Mouse (Mus musculus): ENCODE measurements at regions not wholly inside any gene's neighbourhood (a gene's known extent, or its start where the extent isn't known, plus 50 kb on each side); places are given as distances from the start of the nearest gene placed in this dataset.

DNA sequence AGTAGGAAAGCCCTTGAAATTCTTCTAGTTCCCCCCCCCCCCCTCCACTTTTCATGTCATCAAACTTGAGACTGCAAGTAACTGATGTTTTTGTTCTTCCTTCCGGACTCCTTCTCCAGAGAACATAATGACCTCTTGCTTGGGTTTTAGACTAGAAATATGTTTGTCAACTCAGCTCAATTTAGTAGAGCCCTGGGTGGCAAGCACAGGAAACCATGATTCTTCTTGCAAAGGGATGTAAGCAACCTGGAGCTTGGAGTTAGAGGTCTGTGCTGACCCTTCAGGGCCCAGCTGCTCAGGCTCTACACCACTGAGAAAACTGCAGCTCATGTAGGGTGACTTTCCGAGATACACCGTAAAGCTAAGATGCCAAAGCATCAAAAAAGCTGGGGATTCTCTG lies 127.2 kb upstream of the Meis1 start:
- DNase-seq (ENCODE audit: low spot score in 2 of 2) = no peak

DNA sequence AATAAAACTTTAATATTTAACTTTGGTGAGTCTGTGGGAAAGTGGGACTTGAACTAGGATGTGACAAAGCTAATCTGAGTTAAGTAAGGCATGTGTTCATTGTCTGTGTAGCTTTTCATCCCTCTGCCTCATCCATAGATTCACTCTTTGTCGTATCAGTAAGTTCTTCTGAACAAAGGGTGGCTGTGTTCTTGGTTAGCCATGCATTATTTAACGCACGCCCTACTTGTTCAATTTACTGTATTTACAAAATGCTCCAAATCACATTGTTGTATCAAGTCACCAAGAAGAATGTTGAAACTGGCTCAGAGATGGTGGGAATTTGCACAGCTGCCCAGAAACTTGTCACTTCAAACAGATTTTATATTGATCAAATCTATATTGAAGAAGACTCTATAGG lies 132.2 kb upstream of the Meis1 start:
- DNase-seq (ENCODE audit: low spot score in 2 of 2) = no peak

DNA sequence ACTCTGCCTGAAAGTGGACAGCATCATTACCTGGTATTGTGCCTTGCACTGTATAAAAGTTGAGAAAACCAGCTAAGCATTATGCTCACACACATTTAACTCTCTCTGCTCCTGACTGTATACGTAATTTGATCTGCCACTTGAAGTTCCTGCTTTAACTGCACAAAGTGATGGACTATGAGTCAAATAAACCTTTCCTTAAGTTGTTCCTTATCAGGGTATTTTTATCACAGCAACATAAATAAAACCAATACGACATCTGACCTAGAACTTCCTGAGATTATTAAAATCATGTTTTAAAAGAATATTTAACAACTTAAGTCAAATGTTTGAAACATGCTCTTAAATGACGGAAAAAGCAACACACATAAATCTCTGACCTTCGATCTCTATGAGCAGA lies 134.9 kb upstream of the Meis1 start:
- DNase-seq (ENCODE audit: low spot score in 2 of 2) = no peak

DNA sequence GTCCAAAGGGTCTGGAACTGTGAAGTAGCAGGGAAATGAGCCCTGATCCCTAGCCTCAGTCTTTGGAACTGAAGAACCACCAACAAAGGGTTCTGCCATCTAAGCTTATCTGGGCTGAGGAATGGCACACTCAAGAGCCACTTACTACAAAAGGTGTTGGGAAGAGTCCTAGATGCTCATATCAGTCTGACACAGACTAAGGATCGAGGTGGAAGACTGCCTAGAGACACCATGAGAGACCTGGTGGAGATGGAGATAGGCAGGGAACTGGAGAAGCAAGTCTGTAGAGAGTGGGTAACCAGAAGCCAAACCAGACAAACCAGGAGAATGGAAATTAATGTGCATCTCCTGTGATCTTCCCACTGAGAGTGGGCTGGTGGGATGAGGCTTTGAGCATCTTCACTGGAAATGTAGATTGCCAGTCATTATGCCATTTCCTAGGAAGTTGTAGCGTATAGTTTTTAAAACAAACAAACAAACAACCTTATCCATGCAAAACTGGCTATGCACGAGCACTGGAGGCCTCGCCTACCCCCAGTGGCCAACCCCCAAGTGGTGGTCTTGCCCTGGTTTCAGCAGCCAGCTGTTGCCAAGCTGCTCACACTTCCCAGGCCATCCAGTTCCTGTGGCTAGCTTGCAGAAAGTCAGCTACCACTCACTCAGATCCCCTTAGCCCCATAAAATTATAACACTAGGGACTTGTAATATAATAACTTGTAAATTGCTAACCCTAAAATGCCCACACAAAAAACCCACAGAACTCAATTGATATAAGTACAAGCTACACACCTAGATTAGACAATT lies 136.2 kb upstream of the Meis1 start:
- DNase-seq (ENCODE audit: low spot score in 2 of 2) = no peak

DNA sequence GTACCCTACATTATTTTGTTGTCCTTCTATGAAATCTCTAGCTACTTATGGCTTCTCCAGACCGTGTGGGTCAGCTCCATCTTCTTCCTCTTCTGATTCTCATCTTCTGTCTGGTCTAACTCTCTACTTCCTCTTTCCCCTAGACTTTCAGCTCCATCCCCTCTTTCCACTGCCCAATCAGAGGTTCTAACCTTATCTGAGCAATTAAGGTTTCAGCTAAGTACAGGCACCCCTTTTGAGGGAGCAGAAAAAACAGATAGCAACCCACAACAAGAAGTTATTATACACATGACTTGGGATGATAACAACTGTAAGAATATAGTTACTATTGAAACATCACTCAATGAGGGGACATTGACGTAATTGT lies 136.8 kb upstream of the Meis1 start:
- DNase-seq (ENCODE audit: low spot score in 2 of 2) = no peak

DNA sequence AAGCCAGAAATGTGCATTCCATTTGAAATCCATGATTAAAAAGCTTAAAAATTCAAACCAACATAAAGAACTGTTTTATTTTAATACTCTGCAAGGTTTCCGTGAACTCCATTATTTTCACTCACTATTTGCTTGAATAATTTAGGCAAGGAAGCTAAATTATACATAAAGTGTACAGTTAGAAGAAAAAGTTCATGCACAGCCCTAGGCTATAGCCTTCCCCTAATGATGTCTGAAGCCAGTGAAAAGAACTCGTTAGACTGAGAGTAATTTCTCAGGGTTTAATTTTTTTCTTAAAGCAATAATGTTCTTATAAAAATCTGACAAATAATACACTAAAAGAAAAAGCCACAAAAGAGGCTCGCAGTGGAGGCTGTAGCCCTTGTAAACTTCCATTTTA lies 141.4 kb upstream of the Meis1 start:
- no peak for DNase-seq (ENCODE audit: low spot score in 2 of 2)

DNA sequence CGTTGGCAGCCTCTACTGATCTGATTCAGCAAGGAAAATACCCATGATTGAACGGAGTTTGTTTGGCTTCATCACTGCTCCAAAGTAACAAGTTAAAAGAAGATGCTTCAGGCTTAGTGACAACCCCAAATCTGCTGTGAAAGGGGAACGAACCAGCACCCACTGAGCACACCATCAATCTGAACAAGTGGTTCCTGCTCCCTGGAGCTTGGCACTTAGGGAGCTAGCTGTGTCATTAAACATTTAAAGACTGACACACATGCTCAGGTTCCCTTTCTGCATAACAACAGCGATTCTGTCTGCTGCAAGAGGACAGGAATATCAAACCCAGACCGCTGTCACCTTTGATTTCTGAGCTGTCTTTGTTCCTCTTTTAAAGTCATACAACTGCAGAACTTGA lies 141.9 kb upstream of the Meis1 start:
- no peak for DNase-seq (ENCODE audit: low spot score in 2 of 2)

DNA sequence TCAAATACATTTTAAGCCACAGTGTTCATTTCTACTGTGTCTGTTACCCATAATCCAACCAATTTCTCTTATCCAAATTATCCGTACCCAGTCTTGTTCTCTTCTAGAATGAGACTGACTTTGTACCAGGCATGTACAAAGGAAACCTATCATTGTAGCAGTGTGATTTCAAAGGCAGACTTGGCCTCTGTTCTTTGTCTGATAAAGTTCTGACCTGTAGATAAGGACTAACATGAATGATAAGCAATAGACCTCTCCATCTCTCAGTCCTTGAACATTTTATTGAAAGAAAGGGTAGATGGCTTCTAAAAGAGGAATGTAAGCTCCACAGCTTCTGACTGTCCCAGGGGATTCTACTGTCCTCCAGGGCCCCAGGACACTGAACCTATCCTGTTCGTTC lies 152.2 kb upstream of the Meis1 start:
- DNase-seq (ENCODE audit: low spot score in 2 of 2) = no peak

DNA sequence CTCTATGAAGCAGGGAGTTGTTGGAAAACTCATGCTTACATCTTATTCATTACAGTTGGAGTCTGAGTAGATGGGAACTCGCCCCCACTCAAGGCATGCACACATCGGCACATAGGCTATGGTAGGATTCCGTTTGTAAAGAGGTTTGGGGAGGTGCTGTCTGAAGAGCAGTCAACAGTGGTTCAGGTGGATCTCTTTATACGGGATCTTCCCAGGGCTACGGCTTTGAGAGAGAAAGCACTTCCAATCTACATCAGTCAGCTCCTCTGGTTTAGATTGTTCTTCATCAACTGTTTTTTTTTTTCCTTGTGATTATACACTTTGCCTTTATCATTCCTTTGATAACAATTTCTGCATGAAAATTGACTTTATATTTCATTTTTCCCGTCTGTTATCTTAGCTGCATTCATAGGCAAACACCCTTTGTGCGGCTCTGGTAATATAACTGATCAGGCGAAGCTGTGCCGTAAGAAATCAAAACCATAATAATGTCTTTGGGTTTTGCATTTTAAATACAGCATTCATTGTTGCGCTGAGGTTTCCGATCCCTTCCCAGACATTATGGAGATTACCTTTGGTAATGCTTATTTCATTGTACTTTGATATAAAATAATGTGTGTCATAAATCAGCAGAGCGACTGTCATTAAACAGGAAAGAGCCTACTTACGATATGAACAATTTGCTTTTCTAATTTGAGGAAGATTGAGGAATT lies 155.7 kb upstream of the Meis1 start:
- DNase-seq (ENCODE audit: low spot score in 2 of 2) = no peak

DNA sequence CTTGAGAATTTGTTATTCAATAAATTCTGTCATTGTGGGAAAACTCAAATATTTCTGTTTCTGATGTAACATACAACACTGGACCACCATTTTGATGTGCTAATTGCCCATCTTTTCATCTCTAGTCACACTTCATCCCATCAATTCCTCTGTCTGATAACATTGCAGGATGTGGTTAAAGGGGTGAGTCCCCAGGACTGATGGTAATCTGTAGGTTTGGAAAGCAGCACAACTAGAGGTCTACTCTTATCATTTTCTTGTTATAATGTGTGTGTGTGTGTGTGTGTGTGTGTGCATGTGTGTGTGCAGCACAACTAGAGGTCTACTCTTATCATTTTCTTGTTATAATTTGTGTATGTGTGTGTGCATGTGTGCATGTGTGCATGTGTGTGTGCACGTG lies 160.5 kb upstream of the Meis1 start:
- no peak for DNase-seq (ENCODE audit: low spot score in 2 of 2)

DNA sequence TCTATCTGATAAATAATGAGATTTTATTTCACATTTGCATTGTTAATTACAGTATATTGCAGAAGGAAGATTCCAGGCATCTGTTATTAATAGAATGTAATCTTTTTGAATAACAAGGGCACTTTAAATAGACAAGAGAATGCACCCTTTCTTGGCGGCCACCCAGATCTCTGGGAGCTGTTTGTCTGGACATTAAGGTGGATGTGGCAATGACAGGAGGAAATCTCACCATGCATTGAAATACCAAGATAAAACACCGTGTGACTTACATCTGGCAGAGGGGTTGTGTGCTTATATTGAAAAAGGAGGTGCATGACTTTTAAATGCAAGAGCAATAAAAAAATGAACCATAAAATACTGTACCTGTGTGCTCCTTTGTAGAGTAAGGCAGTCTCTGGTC lies 171.0 kb upstream of the Meis1 start:
- DNase-seq (ENCODE audit: low spot score in 2 of 2) = no peak

DNA sequence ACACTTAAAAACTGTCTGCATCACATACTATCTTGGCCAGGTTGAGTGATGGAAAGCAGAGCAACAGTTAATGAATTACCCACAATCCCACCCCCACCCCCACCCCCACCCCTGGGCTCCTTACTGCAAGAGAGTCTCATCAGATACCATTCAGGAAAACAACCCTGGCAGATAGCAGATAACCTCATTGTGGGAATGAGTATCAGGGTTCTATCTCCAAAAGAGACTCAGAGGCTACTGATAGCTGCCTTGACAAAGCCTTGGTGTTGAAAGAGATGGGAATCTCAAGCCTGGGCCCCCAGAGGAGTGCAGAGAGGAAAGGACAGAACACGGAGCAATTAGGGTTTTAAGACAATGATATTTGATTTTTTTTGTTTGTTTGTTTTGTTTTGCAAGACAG lies 175.7 kb upstream of the Meis1 start:
- no peak for DNase-seq (ENCODE audit: low spot score in 2 of 2)

DNA sequence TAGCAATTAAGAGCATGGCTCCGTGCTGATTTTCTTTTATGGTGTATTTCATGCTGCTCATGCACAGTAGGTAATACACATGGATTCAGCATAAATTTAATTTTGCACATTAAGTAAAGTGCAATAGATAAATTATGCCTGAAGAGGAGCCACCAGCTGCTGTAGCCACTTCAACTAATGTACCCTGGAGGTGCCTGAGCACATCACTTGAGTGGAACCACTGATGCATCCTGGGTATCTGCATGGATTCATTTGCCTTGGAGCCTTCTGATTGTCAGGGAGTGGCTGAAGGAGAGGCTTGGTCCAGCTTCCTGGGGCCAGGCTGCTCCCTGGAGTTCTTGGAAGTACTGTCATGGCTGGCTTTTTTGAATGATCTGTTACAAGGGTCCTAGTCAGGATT lies 179.0 kb upstream of the Meis1 start:
- no peak for DNase-seq (ENCODE audit: low spot score in 2 of 2)

DNA sequence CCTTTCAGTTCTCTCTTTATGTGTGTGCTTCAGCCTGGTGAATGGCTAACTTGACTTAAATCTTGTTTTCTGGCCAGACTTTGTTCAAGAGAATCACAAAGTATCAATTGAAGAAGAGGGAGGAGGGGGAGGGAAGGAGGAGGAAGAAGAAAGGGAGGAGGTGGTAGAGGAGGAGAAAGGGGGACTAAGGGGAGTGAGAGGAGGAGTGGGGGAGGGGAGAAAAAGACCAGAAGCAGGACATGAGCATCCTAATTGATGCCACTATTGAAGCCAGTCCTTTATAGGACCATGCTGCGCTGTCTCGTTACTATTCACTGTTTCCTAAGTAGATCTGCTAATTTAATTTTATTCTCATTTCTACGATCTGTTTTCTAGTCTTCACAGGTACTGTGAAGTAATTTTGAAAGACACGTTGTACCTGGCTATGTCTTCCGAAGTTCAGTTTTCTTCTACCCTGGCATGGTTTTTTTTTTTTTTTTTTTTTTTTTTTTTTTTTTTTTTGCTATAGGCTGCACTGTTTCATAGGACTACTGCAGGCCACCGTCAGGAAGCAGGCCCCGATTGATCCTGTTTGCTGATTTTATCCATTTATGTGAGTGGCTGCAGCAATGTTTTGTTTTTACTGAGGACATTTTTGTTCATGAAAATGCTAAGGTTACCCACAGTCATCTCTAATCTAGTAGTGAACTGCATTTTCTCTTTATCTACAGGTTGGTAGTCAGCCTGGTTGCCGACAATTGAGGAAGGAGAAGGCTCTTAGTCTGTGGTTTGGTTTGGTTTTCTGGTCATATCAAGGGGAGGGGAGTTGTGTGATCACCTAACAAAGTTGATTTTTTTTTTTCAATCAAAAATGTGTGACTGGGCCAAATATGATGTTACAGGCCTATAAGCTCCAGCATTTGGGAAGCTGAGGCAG lies 184.1 kb upstream of the Meis1 start:
- DNase-seq (ENCODE audit: low spot score in 2 of 2) = no peak

DNA sequence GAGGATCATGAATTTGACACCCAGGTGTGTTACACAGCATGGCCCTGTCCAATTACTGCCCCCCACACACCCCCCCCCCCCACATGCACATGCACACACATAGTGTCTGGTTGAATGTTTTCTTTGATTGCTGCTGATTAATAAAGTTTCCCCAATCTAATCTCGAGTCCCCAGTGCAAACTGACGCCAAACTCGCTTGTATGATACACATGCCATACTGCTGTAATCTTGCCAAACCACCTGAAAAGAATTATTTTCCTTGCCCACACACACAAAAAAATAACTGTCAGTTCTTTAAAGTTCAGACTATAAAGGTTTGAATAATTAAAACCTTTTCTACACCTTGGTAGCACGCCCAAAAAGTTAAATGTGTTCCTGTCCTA lies 184.7 kb upstream of the Meis1 start:
- no peak for DNase-seq (ENCODE audit: low spot score in 2 of 2)

DNA sequence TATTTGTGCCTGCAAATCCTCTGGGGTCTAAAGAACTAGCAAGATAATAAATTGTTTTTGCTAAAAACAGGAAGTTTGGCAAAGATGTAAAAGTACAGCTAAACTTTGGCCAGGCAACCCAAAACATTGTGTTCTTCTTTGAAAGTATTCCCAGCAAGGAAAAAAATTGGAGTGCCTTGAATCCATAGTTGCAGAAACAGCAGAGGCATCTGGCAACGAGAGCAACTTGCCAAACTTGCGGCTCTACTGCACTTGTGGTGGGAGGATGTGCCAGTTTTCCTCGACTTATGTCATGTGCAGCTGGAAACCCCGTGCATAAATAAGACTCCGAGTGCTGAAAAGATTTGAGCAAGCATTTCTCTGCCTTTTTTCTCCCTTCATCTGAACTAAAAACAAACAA lies 185.2 kb upstream of the Meis1 start:
- no peak for DNase-seq (ENCODE audit: low spot score in 2 of 2)

DNA sequence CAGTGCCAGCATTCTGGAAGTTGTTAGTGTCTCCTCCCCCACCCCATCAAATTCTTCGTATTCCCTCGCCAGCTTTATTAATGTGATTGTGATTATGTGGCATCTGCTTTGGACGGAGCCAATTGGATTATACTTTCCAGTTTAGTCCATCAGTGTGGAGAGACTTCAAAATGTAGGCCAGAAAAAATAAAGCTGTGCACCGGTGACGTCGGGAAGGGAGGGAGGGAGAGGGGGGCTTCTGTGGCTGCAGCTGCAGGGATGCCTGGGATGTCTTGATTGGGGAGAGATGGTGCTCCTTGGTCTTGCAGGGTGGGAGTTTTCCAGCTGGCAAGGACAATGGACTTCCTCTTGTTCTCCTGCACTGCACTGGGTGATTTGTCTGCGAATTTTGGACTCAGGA lies 185.7 kb upstream of the Meis1 start:
- no peak for DNase-seq (ENCODE audit: low spot score in 2 of 2)

DNA sequence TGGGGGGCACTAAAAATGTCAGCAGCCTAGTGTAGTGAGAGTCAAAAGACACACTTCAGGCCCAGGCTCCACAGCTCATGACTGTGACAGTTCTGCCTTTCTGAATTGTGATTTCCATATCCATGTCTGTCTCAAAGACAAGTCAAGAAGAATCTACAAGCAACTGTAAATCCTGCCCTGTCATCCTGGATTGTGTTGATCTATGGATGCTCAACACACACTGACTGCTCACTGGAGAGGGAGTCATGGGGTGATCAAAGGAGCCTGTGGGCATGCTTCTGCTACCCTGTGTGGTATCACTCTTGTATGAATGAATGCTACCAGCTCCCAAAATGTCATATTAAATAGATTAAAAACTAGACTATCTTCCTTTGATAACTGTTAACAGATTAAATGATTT lies 186.4 kb upstream of the Meis1 start:
- no peak for DNase-seq (ENCODE audit: low spot score in 2 of 2)

DNA sequence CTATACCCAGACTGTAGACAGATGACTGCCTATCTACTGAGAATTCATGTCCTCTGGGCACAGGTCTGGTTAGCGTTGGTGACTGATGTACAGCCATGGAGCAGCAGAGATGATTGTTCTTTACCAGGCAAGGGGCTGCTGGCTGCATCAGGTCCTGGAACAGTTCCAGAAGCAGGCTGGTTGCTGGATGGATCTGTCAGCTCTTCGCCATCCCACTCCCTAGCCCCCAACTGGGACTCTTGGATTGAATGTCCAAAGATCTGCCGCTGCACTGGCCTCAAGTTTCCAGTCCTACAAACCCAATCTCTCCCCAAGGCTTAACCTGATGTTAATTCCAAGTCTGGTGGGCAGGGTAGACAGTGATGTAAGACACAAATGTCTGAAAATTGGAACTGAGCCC lies 200.7 kb upstream of the Meis1 start:
- no peak for DNase-seq (ENCODE audit: low spot score in 2 of 2)

DNA sequence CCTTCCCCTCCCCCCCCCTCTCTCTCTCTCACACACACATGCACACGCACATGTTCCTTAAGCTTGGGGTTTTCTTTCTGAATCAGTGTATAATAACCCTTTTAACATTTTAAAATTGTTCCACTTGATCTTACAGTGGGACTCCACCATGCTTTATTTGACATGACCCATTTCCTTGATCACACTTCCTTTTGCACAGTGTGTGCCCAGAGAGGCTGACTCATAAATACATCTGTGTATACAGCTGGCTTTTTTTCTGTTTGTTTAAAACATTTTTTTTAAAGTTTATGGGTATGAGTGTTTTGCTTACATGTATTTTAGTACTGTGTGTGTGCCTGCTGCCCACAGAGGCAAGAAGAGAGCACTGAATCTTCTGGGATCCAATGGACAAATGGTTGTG lies 202.7 kb upstream of the Meis1 start:
- DNase-seq (ENCODE audit: low spot score in 2 of 2) = no peak

DNA sequence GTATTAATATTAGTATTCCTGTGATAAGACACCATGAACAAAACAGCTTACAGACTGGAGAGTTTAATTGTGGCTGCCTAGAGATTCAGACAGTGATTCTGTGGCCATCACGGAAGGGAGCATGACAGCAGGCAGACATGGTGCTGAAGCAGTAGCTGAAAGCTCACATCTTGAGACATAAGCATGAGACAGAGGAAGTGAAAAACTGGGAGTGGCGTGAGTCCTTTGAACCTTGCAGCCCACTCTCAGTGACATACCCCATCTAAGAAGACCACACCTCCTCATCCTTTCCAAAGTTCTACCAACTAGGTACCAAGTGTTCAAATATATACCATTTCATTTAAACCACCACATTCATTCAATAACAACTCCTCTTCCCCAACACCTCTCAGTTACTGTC lies 208.0 kb upstream of the Meis1 start:
- DNase-seq (ENCODE audit: low spot score in 2 of 2) = no peak

DNA sequence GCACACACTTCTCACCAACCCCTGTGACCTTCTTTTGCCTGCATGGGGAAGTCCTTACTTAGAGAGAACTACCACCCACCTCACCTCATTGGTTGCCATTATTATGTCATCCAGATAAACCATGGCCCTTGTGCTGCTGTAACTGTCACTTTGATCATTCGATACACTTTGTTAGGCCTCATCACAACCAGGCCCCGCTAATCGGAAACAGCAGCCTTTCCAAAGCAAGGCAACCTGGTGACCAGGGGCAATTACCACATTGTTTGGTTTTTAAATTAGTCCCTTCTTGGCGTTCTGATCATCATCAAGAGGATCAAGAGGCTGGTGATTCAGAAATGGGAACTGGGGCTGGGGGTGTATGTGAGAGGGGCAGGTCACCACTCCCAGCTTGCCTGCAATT lies 208.9 kb upstream of the Meis1 start:
- no peak for DNase-seq (ENCODE audit: low spot score in 2 of 2)
